Mouse (Mus musculus) adrenal gland, postnatal 4 days (tissue): ENCODE data around the gene Polr3c. TPM values are rescaled to one million over a fixed set of nuclear protein-coding genes. Genes with fewer than 3 reads are reported as not detected.
"Not testable (repeated sequence)": the region's sequence is repeated elsewhere in the genome, so short reads cannot be mapped to it uniquely, and the experiment has no call there.

ENCODE experiments used
- DNase-seq, 2 experiments: peaks; one replicate each; pipeline ENCODE4 v3.0.0; 2021 to 2022; ENCODE audit warnings: low spot score in 2 of 2, mixed read lengths in 2 of 2
- long read RNA-seq, 2 experiments: library from polyadenylated mRNA; stranded (forward); transcript quantifications; one replicate each; pipeline ENCODE4 v2.0.0; 2021
- total RNA-seq, 2 experiments: library from RNA; stranded (reverse); gene quantifications; 2 replicates each; pipeline ENCODE4 v1.2.3; 2021

Gene Polr3c
- 10 to 100 TPM; 39.5 to 43.4 TPM for total RNA-seq
- long read RNA-seq, experiment 1, transcript Polr3c-201 (15 exons, 2,390 nt), result major isoform, 19 of 25 reads
- long read RNA-seq, experiment 1, partial matches to known transcripts, result 3 of 25 reads
- long read RNA-seq, experiment 1, other reads (novel, unspliced or antisense), result 3 of 25 reads
- long read RNA-seq, experiment 2, transcript Polr3c-201 (15 exons, 2,390 nt), result major isoform, 37 of 55 reads
- long read RNA-seq, experiment 2, partial matches to known transcripts, result 5 of 55 reads
- long read RNA-seq, experiment 2, other reads (novel, unspliced or antisense), result 11 of 55 reads

GRCm38 (mm10) chr3:96727343-96727827 is at the start of gene Polr3c, which contains the start of gene Rnf115:
Polr3c (minus strand) TSS chr3:96727628.
Rnf115 (plus strand) TSS chr3:96727664.
- peak; percentile 84 to 94 for DNase-seq

GRCm38 (mm10) chr3:96777120-96777519 is 49.7 kb upstream of the Polr3c start:
- DNase-seq, result no peak

DNA sequence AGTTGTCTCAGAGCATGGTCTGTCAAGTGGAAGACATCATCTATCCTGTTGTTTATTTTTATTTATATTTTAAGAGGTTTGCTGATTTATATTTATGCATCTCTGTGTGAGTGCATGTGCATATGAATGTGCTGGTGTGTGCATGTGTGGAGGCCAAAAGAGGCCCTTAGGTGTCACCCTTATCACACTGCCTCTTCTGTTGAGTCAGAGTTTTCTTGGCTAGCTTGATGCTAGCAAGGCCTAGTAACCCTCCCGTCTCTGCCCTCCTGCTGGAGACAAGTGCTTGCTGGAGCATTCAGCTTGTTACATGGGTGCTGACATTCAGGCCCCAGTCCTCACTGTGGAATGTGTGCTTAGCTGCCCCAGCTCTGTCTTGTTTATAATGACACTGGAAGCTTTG is 45.5 kb upstream of the Polr3c start:
- DNase-seq, result no peak

GRCm38 (mm10) chr3:96769971-96770370 is 42.5 kb upstream of the Polr3c start:
- DNase-seq, result no peak

DNA sequence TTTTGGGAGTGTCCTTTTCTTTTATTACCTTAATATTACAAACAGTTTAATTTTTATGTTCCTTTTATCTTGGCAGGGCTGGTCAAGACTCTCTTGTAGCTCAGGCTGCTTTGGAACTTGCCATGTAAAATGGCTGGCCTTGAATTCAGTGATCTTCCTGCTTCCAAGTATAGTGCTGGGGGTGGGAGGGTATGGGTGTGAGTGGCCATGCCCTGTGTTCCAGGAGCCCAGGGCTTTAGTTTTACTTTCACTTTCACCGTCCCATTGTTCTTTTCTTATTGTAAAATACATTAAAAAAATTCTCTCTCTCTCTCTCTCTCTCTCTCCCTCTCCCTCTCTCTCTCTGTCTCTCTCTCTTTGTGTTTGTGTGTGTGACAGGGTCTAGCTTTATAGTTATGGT is 37.1 kb upstream of the Polr3c start:
- DNase-seq, result no peak

DNA sequence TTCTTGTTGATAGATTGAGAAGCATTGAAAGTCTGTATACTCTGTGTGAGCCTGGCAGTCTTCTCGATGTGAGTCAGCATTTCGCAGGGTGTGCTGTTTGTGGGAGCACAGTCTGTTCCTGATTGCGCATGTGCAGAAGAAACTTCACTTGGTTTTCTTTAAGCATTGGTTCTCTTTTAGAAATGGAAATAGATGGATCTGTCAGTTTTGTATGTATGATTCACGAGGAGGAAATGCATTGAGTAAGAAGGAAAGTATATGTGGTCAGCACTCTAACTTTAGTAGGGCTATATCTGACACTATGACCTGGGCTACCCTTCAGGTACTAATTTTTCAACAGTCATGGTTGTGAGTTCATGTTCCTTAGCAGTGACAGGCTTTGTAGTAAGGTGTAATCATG is 32.3 kb upstream of the Polr3c start:
- no peak for DNase-seq

- DNase-seq, result no peak
Measured at GRCm38 (mm10) chr3:96757691-96758090, 30.3 kb upstream of the Polr3c start.

DNA sequence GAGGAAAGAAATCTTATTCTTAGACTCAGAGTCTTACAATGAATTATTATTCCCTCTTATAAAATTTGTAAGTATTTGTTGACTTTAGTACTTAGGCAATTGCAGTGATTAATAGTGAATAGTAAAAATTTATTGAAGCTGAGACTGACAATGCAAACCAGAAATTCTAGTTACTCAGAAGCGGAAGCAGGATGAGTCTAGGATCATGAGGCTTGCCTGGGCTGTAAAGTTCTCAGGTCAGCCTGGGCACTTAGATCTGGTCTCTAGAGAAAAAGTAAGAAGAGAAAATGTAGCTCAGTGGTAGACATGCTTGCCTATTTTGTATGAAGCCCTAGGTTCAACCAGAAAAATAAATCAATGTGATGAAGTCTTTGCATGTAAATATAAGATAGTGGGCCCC is 28.5 kb upstream of the Polr3c start:
- DNase-seq, result no peak

GRCm38 (mm10) chr3:96746829-96747228 is 19.4 kb upstream of the Polr3c start:
- no peak for DNase-seq

- no peak for DNase-seq
Measured at GRCm38 (mm10) chr3:96744348-96744747, 16.9 kb upstream of the Polr3c start.

DNA sequence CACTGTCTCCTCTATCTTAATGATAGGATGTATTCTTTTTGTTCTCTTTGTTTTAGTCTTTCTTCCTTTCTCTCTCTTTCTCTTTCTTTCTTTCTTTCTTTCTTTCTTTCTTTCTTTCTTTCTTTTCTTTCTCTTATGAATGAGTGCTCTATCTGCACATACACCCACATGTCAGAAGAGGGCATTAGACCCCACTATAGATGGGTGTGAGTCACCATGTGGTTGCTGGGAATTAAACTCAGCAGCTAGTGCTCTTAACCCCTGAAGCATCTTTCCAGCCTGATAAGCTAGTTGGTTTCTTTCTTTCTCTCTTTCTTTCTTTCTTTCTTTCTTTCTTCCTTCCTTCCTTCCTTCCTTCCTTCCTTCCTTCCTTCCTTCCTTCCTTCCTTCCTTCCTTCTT is 12.9 kb upstream of the Polr3c start:
- DNase-seq, result not testable (repeated sequence)

GRCm38 (mm10) chr3:96737995-96738394 is 10.6 kb upstream of the Polr3c start:
- DNase-seq, result no peak

DNA sequence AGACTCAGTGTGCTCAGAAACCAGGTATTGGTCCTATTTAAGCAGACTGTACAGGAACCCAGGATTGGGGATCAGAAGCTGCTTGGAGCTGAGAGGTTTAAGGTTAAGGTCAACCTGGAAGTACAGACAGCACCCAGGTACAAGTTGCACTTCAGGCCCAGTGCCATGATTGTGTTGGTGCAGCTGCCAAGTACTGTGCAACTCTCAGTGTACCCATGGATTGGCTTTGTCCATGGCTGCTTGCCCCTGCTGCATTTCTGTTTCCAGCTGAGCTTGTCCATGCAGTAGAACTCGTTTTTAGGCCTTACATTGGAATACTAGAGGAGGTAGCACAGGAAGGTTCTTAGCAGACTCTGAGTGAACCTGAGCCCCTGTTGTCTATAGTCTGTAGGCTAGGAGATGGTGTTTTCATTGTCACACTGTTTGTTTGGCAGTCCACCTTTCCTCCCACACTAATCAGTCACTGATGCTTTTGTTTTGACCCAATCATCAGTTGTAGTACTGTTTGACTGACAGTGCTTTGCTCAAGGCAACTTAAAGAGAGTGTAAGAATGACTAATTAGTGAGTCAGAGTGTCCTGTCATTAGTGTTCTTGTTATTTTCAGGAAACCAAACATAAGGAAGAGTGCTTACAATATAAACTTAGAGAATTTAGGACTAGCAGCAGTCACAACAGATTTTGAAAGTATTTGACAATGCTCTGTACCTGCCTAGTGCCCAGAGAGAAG is 9.7 kb upstream of the Polr3c start:
- no peak for DNase-seq

DNA sequence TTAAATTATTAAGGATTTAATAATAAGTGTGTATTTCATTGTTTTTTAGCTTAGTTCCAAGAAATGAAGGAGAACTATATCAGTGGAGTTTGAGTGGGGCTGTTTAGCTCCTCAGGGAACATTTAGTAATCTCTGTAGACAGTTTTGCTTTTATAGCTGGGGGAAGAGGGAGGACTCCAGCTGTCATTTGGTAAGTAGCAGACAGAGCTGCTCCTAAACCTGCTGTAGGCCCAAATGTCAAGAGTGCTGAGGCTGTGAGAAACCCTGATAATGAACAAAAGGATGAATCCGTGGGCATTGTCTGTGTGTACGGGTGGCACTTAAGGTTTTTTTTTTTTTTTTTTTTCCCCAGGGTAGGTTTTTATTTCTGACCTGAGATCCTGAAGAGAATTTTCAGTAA is 7.8 kb upstream of the Polr3c start:
- DNase-seq, result no peak

DNA sequence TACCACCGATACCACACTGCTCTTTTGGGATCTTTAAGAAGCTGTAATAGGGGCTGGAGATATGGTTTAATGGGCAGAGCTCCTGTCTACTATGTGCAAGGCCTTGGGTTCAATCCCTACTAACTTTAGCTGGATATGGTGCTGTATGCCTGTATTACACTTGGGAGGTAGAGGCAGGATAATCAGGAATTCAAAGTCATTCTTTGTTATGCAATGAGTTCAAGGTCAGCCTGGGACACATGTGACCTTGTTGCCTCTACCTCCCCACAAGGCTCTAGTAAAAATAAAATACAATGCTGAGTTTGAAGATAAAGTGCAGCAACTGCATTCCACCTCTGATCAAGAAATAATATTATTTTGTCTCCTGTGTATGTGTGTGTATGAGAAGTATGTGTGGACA is 6.6 kb upstream of the Polr3c start:
- no peak for DNase-seq

- no peak for DNase-seq
Measured at GRCm38 (mm10) chr3:96730785-96731184, 3.4 kb upstream of the Polr3c start.

GRCm38 (mm10) chr3:96729403-96729784 is 2.0 kb upstream of the Polr3c start:
- DNase-seq, result no peak

DNA sequence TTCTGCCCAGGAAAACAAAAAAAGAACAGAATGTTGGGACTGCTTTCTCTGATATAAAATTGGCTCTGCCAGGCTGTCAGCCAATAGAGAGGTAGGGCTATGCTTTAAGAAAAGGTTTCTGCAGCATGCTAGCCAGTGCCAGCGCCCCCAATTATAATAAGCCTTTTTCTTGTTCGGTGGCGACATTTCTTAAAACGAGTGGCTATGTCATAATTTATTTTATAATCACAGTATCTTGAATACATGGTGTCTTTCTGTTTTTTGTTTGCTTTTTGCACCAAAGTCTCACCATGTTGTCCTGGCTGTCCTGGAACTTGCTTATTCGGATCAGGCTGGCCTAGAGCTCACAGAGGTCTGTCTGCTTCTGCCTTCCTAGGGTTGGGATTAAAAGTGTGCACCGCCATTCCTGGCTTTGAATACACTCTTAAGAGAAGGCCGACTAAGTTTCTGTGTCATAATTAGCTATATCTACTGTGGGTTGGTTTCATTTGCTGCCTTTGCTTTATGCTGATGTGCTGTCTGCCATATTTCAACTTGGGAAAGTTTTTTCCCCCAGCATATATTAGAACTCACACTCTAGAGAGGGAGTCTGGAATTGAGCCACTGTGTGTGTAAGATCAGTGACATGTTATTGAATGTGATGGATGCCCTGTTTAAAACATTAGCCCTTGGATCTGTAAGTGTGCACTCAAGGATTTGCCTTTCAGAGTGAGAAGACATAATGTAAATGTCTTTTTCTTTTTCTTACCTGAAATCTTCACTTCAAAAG is 1.4 kb upstream of the Polr3c start:
- DNase-seq, result no peak

- no peak for DNase-seq
Measured at GRCm38 (mm10) chr3:96727828-96728633, 603 bp upstream of the Polr3c start.

- DNase-seq, result no peak
Measured at GRCm38 (mm10) chr3:96719173-96719572, 8.3 kb downstream of the Polr3c start.

- DNase-seq, result no peak
Measured at GRCm38 (mm10) chr3:96715854-96716253, 11.6 kb downstream of the Polr3c start.
